Mouse (Mus musculus) heart, embryonic 16.5 days (tissue): ENCODE results near the gene Vmn1r38. TPM values are rescaled to one million over a fixed set of nuclear protein-coding genes. Genes with fewer than 3 reads are reported as not detected.
"Not testable (repeated sequence)": the region's sequence is repeated elsewhere in the genome, so short reads cannot be mapped to it uniquely, and the experiment has no call there.

Source experiments
- ATAC-seq: fragments of 200-750 bp; cut with Nextera tagmentation; replicated peaks from 2 replicates; pipeline ENCODE4 v1.8.0; 2017; ENCODE audit warnings: moderate number of reproducible peaks; ENCODE audit not compliant: insufficient read depth, low FRiP score; ENCODE audit errors: extremely low read depth
- H3K27ac ChIP-seq: fragments of 300-500 bp; sonication (generic); 2 replicates; pipeline ENCODE4 v1.5.1; 2014; ENCODE audit warnings: mild to moderate bottlenecking, low read length, control low read depth, moderate library complexity
- H3K27me3 ChIP-seq: fragments of 300-500 bp; sonication (generic); 2 replicates; pipeline ENCODE4 v1.6.1; 2014; ENCODE audit warnings: low read length, mixed read lengths; ENCODE audit not compliant: control insufficient read depth, insufficient read depth
- H3K36me3 ChIP-seq: fragments of 300-500 bp; sonication (generic); 2 replicates; pipeline ENCODE4 v1.6.1; 2014; ENCODE audit not compliant: control insufficient read depth, insufficient read depth
- H3K4me1 ChIP-seq: fragments of 300-500 bp; sonication (generic); 2 replicates; pipeline ENCODE4 v1.6.1; 2014; ENCODE audit warnings: low read length, mixed read lengths; ENCODE audit not compliant: control insufficient read depth, insufficient read depth
- H3K4me2 ChIP-seq: fragments of 300-500 bp; sonication (generic); 2 replicates; pipeline ENCODE4 v1.6.1; 2014; ENCODE audit warnings: low read depth, mild to moderate bottlenecking, control low read depth, low read length
- H3K4me3 ChIP-seq: fragments of 300-500 bp; sonication (generic); 2 replicates; pipeline ENCODE4 v1.5.1; 2014; ENCODE audit warnings: mild to moderate bottlenecking, control low read depth, low read length
- H3K9ac ChIP-seq: fragments of 300-500 bp; sonication (generic); 2 replicates; pipeline ENCODE4 v1.6.1; 2014; ENCODE audit warnings: low read length, control low read depth
- H3K9me3 ChIP-seq: fragments of 300-500 bp; sonication (generic); replicated peaks from 2 replicates; pipeline ENCODE4 v1.6.1; 2016; ENCODE audit warnings: low read length; ENCODE audit not compliant: control insufficient read depth
- WGBS: fragments of 180-500 bp; shearing (Covaris S2); extraction: QIAGEN DNeasy Blood & Tissue Kit; methylation state at CpG from one replicate; pipeline ENCODE4 v1.1.7; 2014; 5-methylcytosine and 5-hydroxymethylcytosine counted together
- polyA plus RNA-seq: library from polyadenylated mRNA; unstranded; fragments of >200 nt; fragmentation: Nextera tagmentation; extraction: Ambion mirVana; gene quantifications from 2 replicates; pipeline ENCODE4 v1.2.1, GENCODE M21; 2015

Vmn1r38 gene
- not detected in 2 replicates for polyA plus RNA-seq

- H3K4me3 ChIP-seq, ATAC-seq, H3K9me3 ChIP-seq, H3K4me2 ChIP-seq, H3K36me3 ChIP-seq, H3K27ac ChIP-seq, H3K27me3 ChIP-seq, H3K4me1 ChIP-seq, H3K9ac ChIP-seq: not testable (repeated sequence)
These were observed at the start of gene Vmn1r38 for GRCm38 (mm10) chr6:66782527-66782926. TSS of gene Vmn1r38 (minus strand) at chr6:66782627.

GRCm38 (mm10) chr6:66810509-66810908, 28.1 kb upstream of the Vmn1r38 start, which contains the start of gene Vmn1r39:
TSS of gene Vmn1r39 (minus strand) at chr6:66810609.
- H3K36me3 ChIP-seq = no peaks in the 10 kb centered on the region
- H3K27ac ChIP-seq = no peak within 1 kb of the TSS
- no peaks in the 10 kb centered on the region for H3K4me1 ChIP-seq
- H3K9me3 ChIP-seq = no peaks in the 10 kb centered on the region
- no peak within 1 kb of the TSS for H3K9ac ChIP-seq
- no peak within 1 kb of the TSS for H3K4me3 ChIP-seq
- no peaks in the 10 kb centered on the region for H3K27me3 ChIP-seq
- WGBS = 88% methylated on average over 2 of the region's 2 CpGs
- ATAC-seq = no peak
- H3K4me2 ChIP-seq = no peak within 1 kb of the TSS

GRCm38 (mm10) chr6:66806311-66806710, 23.9 kb upstream of the Vmn1r38 start:
- ATAC-seq = no peak
- WGBS = 78% methylated on average over 1 of the region's 1 CpGs
- Histone ChIP-seq H3K27ac (no peak overlapping the region), H3K4me3 (no peak overlapping the region), H3K36me3 (no peaks in the 10 kb centered on the region), H3K9me3 (no peaks in the 10 kb centered on the region), H3K4me1 (no peaks in the 10 kb centered on the region), H3K9ac (no peak overlapping the region), H3K27me3 (no peaks in the 10 kb centered on the region), H3K4me2 (no peak overlapping the region)

GRCm38 (mm10) chr6:66805713-66806112, 23.3 kb upstream of the Vmn1r38 start:
- no peak for ATAC-seq

GRCm38 (mm10) chr6:66729082-66729481, 53.3 kb downstream of the Vmn1r38 start, which contains the start of gene Vmn1r37:
TSS of gene Vmn1r37 (plus strand) at chr6:66729382.
- not testable (repeated sequence) for H3K27ac ChIP-seq, H3K4me3 ChIP-seq, ATAC-seq, H3K4me1 ChIP-seq, H3K36me3 ChIP-seq, H3K4me2 ChIP-seq, H3K27me3 ChIP-seq, H3K9ac ChIP-seq, H3K9me3 ChIP-seq

More at GRCm38 (mm10) chr6:66805713-66806112, 23.3 kb upstream of the Vmn1r38 start:
- Histone ChIP-seq H3K27me3 (no peaks in the 10 kb centered on the region), H3K4me3 (no peak overlapping the region), H3K27ac (no peak overlapping the region), H3K36me3 (no peaks in the 10 kb centered on the region), H3K9ac (no peak overlapping the region), H3K4me2 (no peak overlapping the region), H3K9me3 (no peaks in the 10 kb centered on the region), H3K4me1 (no peaks in the 10 kb centered on the region)
- 71% methylated on average over 3 of the region's 3 CpGs for WGBS

Other genes with a start within 250 kb of the Vmn1r38 start
- gene Mad2l1, start 247.2 kb downstream of the Vmn1r38 start, polyA plus RNA-seq = 65.4 and 73.3 TPM in 2 replicates
- gene Vmn1r32, start 222.5 kb downstream of the Vmn1r38 start, polyA plus RNA-seq = not detected in 2 replicates
- gene Vmn1r33, start 164.3 kb downstream of the Vmn1r38 start, polyA plus RNA-seq = not detected in 2 replicates
- not detected in 2 replicates for gene Vmn1r34, start 138.7 kb downstream of the Vmn1r38 start, polyA plus RNA-seq
- gene Vmn1r35, start 96.7 kb downstream of the Vmn1r38 start, polyA plus RNA-seq = not detected in 2 replicates
- gene Vmn1r36, start 63.5 kb downstream of the Vmn1r38 start, polyA plus RNA-seq = not detected in 2 replicates
- not detected in 2 replicates for gene Vmn1r37, start 53.2 kb downstream of the Vmn1r38 start, polyA plus RNA-seq
- not detected in 2 replicates for gene Vmn1r39, start 28.0 kb upstream of the Vmn1r38 start, polyA plus RNA-seq
- gene Gng12, start 113.8 kb upstream of the Vmn1r38 start, polyA plus RNA-seq = 54.5 and 56.4 TPM in 2 replicates